Mouse (Mus musculus) thymus, adult 2 months (tissue): ENCODE results near the gene Dnajc2.

ENCODE experiments used
- CTCF ChIP-seq: fragments of 200-500 bp; IDR thresholded peaks from 2 replicates; pipeline ENCODE4 v1.5.1; 2012; ENCODE audit warnings: mild to moderate bottlenecking, control low read depth, low read length, moderate library complexity, borderline replicate concordance; ENCODE audit not compliant: control insufficient read depth, poor library complexity, insufficient read depth; ENCODE audit errors: extremely low read depth
- POLR2A ChIP-seq: fragments of 200-500 bp; IDR thresholded peaks from 2 replicates; pipeline ENCODE4 v1.6.1; 2012; ENCODE audit warnings: mild to moderate bottlenecking, low read length, control low read depth, moderate library complexity; ENCODE audit not compliant: control insufficient read depth, poor library complexity, insufficient read depth; ENCODE audit errors: extremely low read depth

GRCm38 (mm10) chr5:21718546-21718945, 66.5 kb downstream of the Dnajc2 start:
- no peak for TF ChIP-seq POLR2A
- no peak for TF ChIP-seq CTCF
